Mouse (Mus musculus): Measurements from ENCODE around the gene Gpr156. TPM values are rescaled to one million over a fixed set of nuclear protein-coding genes. Genes with fewer than 3 reads are reported as not detected.
A peak's percentile ranks its signal among the peaks of the same experiment; 100 is the strongest.
"Not testable (repeated sequence)": the region's sequence is repeated elsewhere in the genome, so short reads cannot be mapped to it uniquely, and the experiment has no call there.

Gpr156 gene
- total RNA-seq, 1 experiment: 0.22 TPM

GRCm38 (mm10) chr16:37971522-37971921 lies 55.2 kb downstream of the Gpr156 start:
- no peak overlapping the region for H3K9ac ChIP-seq (ENCODE audit: insufficient read depth, low read depth, low read length, poor library complexity, severe bottlenecking)
- H3K36me3 ChIP-seq (ENCODE audit: control insufficient read depth, insufficient read depth, low read length, poor library complexity, severe bottlenecking): no peaks in the 10 kb centered on the region
- in situ Hi-C loops (cut with MboI; ENCODE audit: low sequenced_read_pairs in 2 of 2, unreplicated experiment in 2 of 2): no loop called here
- no peaks in the 10 kb centered on the region for H3K4me1 ChIP-seq (ENCODE audit: control insufficient read depth in 2 of 2, insufficient read depth in 2 of 2, low read length in 2 of 2, poor library complexity in 1 of 2)
- no peak overlapping the region for H3K27ac ChIP-seq (ENCODE audit: insufficient read depth, low read depth, low read length, poor library complexity, severe bottlenecking)
- no peak overlapping the region for H3K4me3 ChIP-seq (ENCODE audit: insufficient read depth in 1 of 2, low read depth in 1 of 2, low read length in 2 of 2, poor library complexity in 1 of 2, severe bottlenecking in 1 of 2)
- no peaks in the 10 kb centered on the region for H3K9me3 ChIP-seq (ENCODE audit: control insufficient read depth, insufficient read depth, low read depth, low read length)
- no peak for DNase-seq (ENCODE audit: low read depth, low spot score)
- TF ChIP-seq MAFK (IDR thresholded peaks at IDR 0.05; ENCODE audit: insufficient read depth, low read depth, low read length): no peak
- no peak for TF ChIP-seq ZNF384 (IDR thresholded peaks at IDR 0.05; ENCODE audit: low read depth, low read length)
- TF ChIP-seq HCFC1 (IDR thresholded peaks at IDR 0.05; ENCODE audit: borderline replicate concordance, insufficient read depth, low read length): no peak
- TF ChIP-seq CHD2 (IDR thresholded peaks at IDR 0.05; ENCODE audit: low read depth, low read length): no peak
- no peak for TF ChIP-seq ZC3H11A (IDR thresholded peaks at IDR 0.05; ENCODE audit: borderline replicate concordance, low read depth, low read length)

- TF ChIP-seq ZNF384 (IDR thresholded peaks at IDR 0.05; ENCODE audit: low read depth, low read length): peak; percentile 54; the same call in 1 of the 2 replicates
- no peak for TF ChIP-seq HCFC1 (IDR thresholded peaks at IDR 0.05; ENCODE audit: borderline replicate concordance, insufficient read depth, low read length)
- in situ Hi-C loops (cut with MboI; ENCODE audit: low sequenced_read_pairs in 2 of 2, unreplicated experiment in 2 of 2): no loop called here
- no peak overlapping the region for H3K9ac ChIP-seq (ENCODE audit: insufficient read depth, low read depth, low read length, poor library complexity, severe bottlenecking)
- H3K4me1 ChIP-seq (ENCODE audit: control insufficient read depth in 2 of 2, insufficient read depth in 2 of 2, low read length in 2 of 2, poor library complexity in 1 of 2): no peaks in the 10 kb centered on the region
- no peak overlapping the region for H3K27ac ChIP-seq (ENCODE audit: insufficient read depth, low read depth, low read length, poor library complexity, severe bottlenecking)
- H3K4me3 ChIP-seq (ENCODE audit: insufficient read depth in 1 of 2, low read depth in 1 of 2, low read length in 2 of 2, poor library complexity in 1 of 2, severe bottlenecking in 1 of 2): no peak overlapping the region
- H3K9me3 ChIP-seq (ENCODE audit: control insufficient read depth, insufficient read depth, low read depth, low read length): no peaks in the 10 kb centered on the region
- no peaks in the 10 kb centered on the region for H3K36me3 ChIP-seq (ENCODE audit: control insufficient read depth, insufficient read depth, low read length, poor library complexity, severe bottlenecking)
- DNase-seq (ENCODE audit: low read depth, low spot score): no peak
These were observed 56.1 kb downstream of the Gpr156 start for GRCm38 (mm10) chr16:37972357-37972756.

- H3K4me1 ChIP-seq (ENCODE audit: control insufficient read depth in 2 of 2, insufficient read depth in 2 of 2, low read length in 2 of 2, poor library complexity in 1 of 2); H3K9ac ChIP-seq (ENCODE audit: insufficient read depth, low read depth, low read length, poor library complexity, severe bottlenecking); H3K27ac ChIP-seq (ENCODE audit: insufficient read depth, low read depth, low read length, poor library complexity, severe bottlenecking); DNase-seq (ENCODE audit: low read depth, low spot score); in situ Hi-C loops (cut with MboI; ENCODE audit: low sequenced_read_pairs in 2 of 2, unreplicated experiment in 2 of 2); H3K9me3 ChIP-seq (ENCODE audit: control insufficient read depth, insufficient read depth, low read depth, low read length); H3K36me3 ChIP-seq (ENCODE audit: control insufficient read depth, insufficient read depth, low read length, poor library complexity, severe bottlenecking); H3K4me3 ChIP-seq (ENCODE audit: insufficient read depth in 1 of 2, low read depth in 1 of 2, low read length in 2 of 2, poor library complexity in 1 of 2, severe bottlenecking in 1 of 2): not testable (repeated sequence)
These were observed 56.9 kb downstream of the Gpr156 start for GRCm38 (mm10) chr16:37973239-37973638.

GRCm38 (mm10) chr16:37973855-37974519 lies 57.7 kb downstream of the Gpr156 start:
- H3K4me1 ChIP-seq (ENCODE audit: control insufficient read depth in 2 of 2, insufficient read depth in 2 of 2, low read length in 2 of 2, poor library complexity in 1 of 2): no peaks in the 10 kb centered on the region
- H3K9ac ChIP-seq (ENCODE audit: insufficient read depth, low read depth, low read length, poor library complexity, severe bottlenecking): no peak overlapping the region
- no peak overlapping the region for H3K27ac ChIP-seq (ENCODE audit: insufficient read depth, low read depth, low read length, poor library complexity, severe bottlenecking)
- in situ Hi-C loops (cut with MboI; ENCODE audit: low sequenced_read_pairs in 2 of 2, unreplicated experiment in 2 of 2): no loop called here
- DNase-seq (ENCODE audit: low read depth, low spot score): no peak
- no peak for TF ChIP-seq HCFC1 (IDR thresholded peaks at IDR 0.05; ENCODE audit: borderline replicate concordance, insufficient read depth, low read length)
- TF ChIP-seq ZNF384 (IDR thresholded peaks at IDR 0.05; ENCODE audit: low read depth, low read length): no peak
- no peak for TF ChIP-seq MAFK (IDR thresholded peaks at IDR 0.05; ENCODE audit: insufficient read depth, low read depth, low read length)
- no peak for TF ChIP-seq ZC3H11A (IDR thresholded peaks at IDR 0.05; ENCODE audit: borderline replicate concordance, low read depth, low read length)
- no peak for TF ChIP-seq CHD2 (IDR thresholded peaks at IDR 0.05; ENCODE audit: low read depth, low read length)
- H3K4me3 ChIP-seq (ENCODE audit: insufficient read depth in 1 of 2, low read depth in 1 of 2, low read length in 2 of 2, poor library complexity in 1 of 2, severe bottlenecking in 1 of 2): no peak overlapping the region
- H3K9me3 ChIP-seq (ENCODE audit: control insufficient read depth, insufficient read depth, low read depth, low read length): no peaks in the 10 kb centered on the region
- H3K36me3 ChIP-seq (ENCODE audit: control insufficient read depth, insufficient read depth, low read length, poor library complexity, severe bottlenecking): no peaks in the 10 kb centered on the region

Data from ES-E14 (cell line).